Mouse (Mus musculus): ENCODE results near the gene Mmp28. TPM values are rescaled to one million over a fixed set of nuclear protein-coding genes. Genes with fewer than 3 reads are reported as not detected.

Mmp28 gene
- total RNA-seq (2015) = 4.7 and 7.2 TPM in 2 replicates
- total RNA-seq (2017) = 3.4 and 5.0 TPM in 2 replicates

GRCm38 (mm10) chr11:83462711-83463244, at the start of gene Mmp28:
Gene Mmp28 (minus strand): TSS chr11:83463071.
- peak; percentile 45; the same call in 1 of the 2 replicates for ATAC-seq (replicated peaks; ENCODE audit: poor library complexity)

- no peak for ATAC-seq (replicated peaks; ENCODE audit: poor library complexity)
Observed at GRCm38 (mm10) chr11:83509521-83509920, 46.6 kb upstream of the Mmp28 start.

- no peak for ATAC-seq (replicated peaks; ENCODE audit: poor library complexity)
Observed at GRCm38 (mm10) chr11:83504308-83504707, 41.4 kb upstream of the Mmp28 start.

GRCm38 (mm10) chr11:83495571-83495970, 32.7 kb upstream of the Mmp28 start:
- ATAC-seq (replicated peaks; ENCODE audit: poor library complexity) = no peak

- ATAC-seq (replicated peaks; ENCODE audit: poor library complexity) = no peak
Observed at GRCm38 (mm10) chr11:83491488-83491887, 28.6 kb upstream of the Mmp28 start.

GRCm38 (mm10) chr11:83473235-83474016, 10.6 kb upstream of the Mmp28 start:
- ATAC-seq (replicated peaks; ENCODE audit: poor library complexity) = peak; percentile 21; the same call in 1 of the 2 replicates

GRCm38 (mm10) chr11:83472324-83473234, 9.7 kb upstream of the Mmp28 start, which contains the start of gene Taf15:
Gene Taf15 (plus strand): TSS chr11:83473086.
- ATAC-seq (replicated peaks; ENCODE audit: poor library complexity) = peak; percentile 98

GRCm38 (mm10) chr11:83471766-83472165, 8.9 kb upstream of the Mmp28 start:
- no peak for ATAC-seq (replicated peaks; ENCODE audit: poor library complexity)

GRCm38 (mm10) chr11:83468765-83469164, 5.9 kb upstream of the Mmp28 start:
- ATAC-seq (replicated peaks; ENCODE audit: poor library complexity) = no peak

- peak; percentile 51 for ATAC-seq (replicated peaks; ENCODE audit: poor library complexity)
Observed at GRCm38 (mm10) chr11:83467120-83467652, 4.3 kb upstream of the Mmp28 start.

GRCm38 (mm10) chr11:83465976-83466375, 3.1 kb upstream of the Mmp28 start:
- ATAC-seq (replicated peaks; ENCODE audit: poor library complexity) = no peak

GRCm38 (mm10) chr11:83461462-83462027, 1.3 kb downstream of the Mmp28 start:
- peak; percentile 60 for ATAC-seq (replicated peaks; ENCODE audit: poor library complexity)

GRCm38 (mm10) chr11:83457912-83458601, 4.8 kb downstream of the Mmp28 start:
- no peak for ATAC-seq (replicated peaks; ENCODE audit: poor library complexity)

- ATAC-seq (replicated peaks; ENCODE audit: poor library complexity) = no peak
Observed at GRCm38 (mm10) chr11:83457257-83457656, 5.6 kb downstream of the Mmp28 start.

- 0 out of 2 replicates have a peak, but pooled peaks have one; percentile 4 for ATAC-seq (replicated peaks; ENCODE audit: poor library complexity)
Observed at GRCm38 (mm10) chr11:83455608-83456007, 7.3 kb downstream of the Mmp28 start.

- ATAC-seq (replicated peaks; ENCODE audit: poor library complexity) = peak; percentile 67
Observed at GRCm38 (mm10) chr11:83454548-83454947, 8.3 kb downstream of the Mmp28 start.

- ATAC-seq (replicated peaks; ENCODE audit: poor library complexity) = no peak
Observed at GRCm38 (mm10) chr11:83451281-83451680, 11.6 kb downstream of the Mmp28 start.

GRCm38 (mm10) chr11:83450550-83450949, 12.3 kb downstream of the Mmp28 start:
- no peak for ATAC-seq (replicated peaks; ENCODE audit: poor library complexity)

GRCm38 (mm10) chr11:83449298-83449697, 13.6 kb downstream of the Mmp28 start:
- ATAC-seq (replicated peaks; ENCODE audit: poor library complexity) = no peak

- no peak for ATAC-seq (replicated peaks; ENCODE audit: poor library complexity)
Observed at GRCm38 (mm10) chr11:83448927-83449236, 14.0 kb downstream of the Mmp28 start.
